Mouse (Mus musculus) testis, adult 2 months (tissue): Measurements from ENCODE around the gene Naaladl2. TPM values are rescaled to one million over a fixed set of nuclear protein-coding genes. Genes with fewer than 3 reads are reported as not detected.

ENCODE experiments used
- H3K27ac ChIP-seq: fragments of 200-500 bp; 2 replicates; pipeline ENCODE4 v1.5.1; 2012; ENCODE audit warnings: low read depth, low read length; ENCODE audit not compliant: control insufficient read depth, insufficient read depth
- H3K27me3 ChIP-seq: fragments of 200-500 bp; 2 replicates; pipeline ENCODE4 v1.6.1; 2012; ENCODE audit warnings: mild to moderate bottlenecking, low read length, moderate library complexity; ENCODE audit not compliant: control insufficient read depth, insufficient read depth
- H3K36me3 ChIP-seq: fragments of 200-500 bp; 2 replicates; pipeline ENCODE4 v1.6.1; 2012; ENCODE audit warnings: mild to moderate bottlenecking, low read length; ENCODE audit not compliant: control insufficient read depth, insufficient read depth
- H3K4me1 ChIP-seq: fragments of 200-500 bp; 2 replicates; pipeline ENCODE4 v1.6.1; 2012; ENCODE audit warnings: low read length; ENCODE audit not compliant: control insufficient read depth, insufficient read depth
- H3K4me3 ChIP-seq: fragments of 200-500 bp; 2 replicates; pipeline ENCODE4 v1.5.1; 2012; ENCODE audit warnings: low read depth, mild to moderate bottlenecking, low read length, moderate library complexity, mixed read lengths; ENCODE audit not compliant: control insufficient read depth
- CTCF ChIP-seq: fragments of 200-500 bp; IDR thresholded peaks from 2 replicates; pipeline ENCODE4 v1.5.1; 2012; ENCODE audit warnings: low read depth, mild to moderate bottlenecking, inconsistent platforms, low read length, moderate library complexity; ENCODE audit not compliant: control insufficient read depth, insufficient read depth, insufficient replicate concordance
- POLR2A ChIP-seq: fragments of 200-500 bp; IDR thresholded peaks from 2 replicates; pipeline ENCODE4 v1.6.1; 2012; ENCODE audit warnings: low read depth, mild to moderate bottlenecking, inconsistent platforms, low read length, moderate library complexity; ENCODE audit not compliant: control insufficient read depth
- polyA plus RNA-seq: library from polyadenylated mRNA; depleted of rRNA; stranded (reverse); fragments of >200 nt; gene quantifications from 2 replicates; pipeline ENCODE4 v1.2.3, GENCODE M21; 2012

Naaladl2 gene
- polyA plus RNA-seq, 1 experiment: 1.8 TPM

- Histone ChIP-seq H3K36me3 (no peaks in the 10 kb centered on the region), H3K4me1 (no peaks in the 10 kb centered on the region), H3K27me3 (no peaks in the 10 kb centered on the region), H3K27ac (no peak overlapping the region), H3K4me3 (no peak overlapping the region)
- no peak for TF ChIP-seq POLR2A
- no peak for TF ChIP-seq CTCF
Measured at GRCm38 (mm10) chr3:24938507-24939182, 205.4 kb downstream of the Naaladl2 start.

- Histone ChIP-seq H3K27me3 (no peaks in the 10 kb centered on the region), H3K36me3 (no peaks in the 10 kb centered on the region), H3K4me1 (no peaks in the 10 kb centered on the region), H3K4me3 (no peak overlapping the region), H3K27ac (no peak overlapping the region)
- TF ChIP-seq POLR2A: no peak
- no peak for TF ChIP-seq CTCF
Measured at GRCm38 (mm10) chr3:24921811-24922210, 222.2 kb downstream of the Naaladl2 start.

- Histone ChIP-seq H3K4me3 (no peak overlapping the region), H3K27ac (no peak overlapping the region), H3K4me1 (no peaks in the 10 kb centered on the region), H3K36me3 (no peaks in the 10 kb centered on the region), H3K27me3 (no peaks in the 10 kb centered on the region)
- TF ChIP-seq POLR2A (no peak), CTCF (no peak)
Measured at GRCm38 (mm10) chr3:24921401-24921800, 222.7 kb downstream of the Naaladl2 start.

- Histone ChIP-seq H3K27me3 (no peaks in the 10 kb centered on the region), H3K27ac (no peak overlapping the region), H3K36me3 (no peaks in the 10 kb centered on the region), H3K4me1 (no peaks in the 10 kb centered on the region), H3K4me3 (no peak overlapping the region)
- TF ChIP-seq POLR2A (no peak), CTCF (no peak)
Measured at GRCm38 (mm10) chr3:24905425-24905960, 238.6 kb downstream of the Naaladl2 start.

- TF ChIP-seq CTCF (no peak), POLR2A (no peak)
- no peak overlapping the region for H3K27ac ChIP-seq
Measured at GRCm38 (mm10) chr3:24888801-24889200, 255.3 kb downstream of the Naaladl2 start.

GRCm38 (mm10) chr3:24872254-24872653 is 271.8 kb downstream of the Naaladl2 start:
- H3K36me3 ChIP-seq: no peaks in the 10 kb centered on the region
- TF ChIP-seq CTCF (no peak), POLR2A (no peak)
- no peaks in the 10 kb centered on the region for H3K27me3 ChIP-seq
- no peak overlapping the region for H3K27ac ChIP-seq
- no peak overlapping the region for H3K4me3 ChIP-seq
- H3K4me1 ChIP-seq: no peaks in the 10 kb centered on the region

More at GRCm38 (mm10) chr3:24888801-24889200, 255.3 kb downstream of the Naaladl2 start:
- no peaks in the 10 kb centered on the region for H3K36me3 ChIP-seq
- H3K4me1 ChIP-seq: no peaks in the 10 kb centered on the region
- no peak overlapping the region for H3K4me3 ChIP-seq
- no peaks in the 10 kb centered on the region for H3K27me3 ChIP-seq

- TF ChIP-seq POLR2A: no peak
- TF ChIP-seq CTCF: no peak
- H3K27me3 ChIP-seq: no peaks in the 10 kb centered on the region
- no peak overlapping the region for H3K4me3 ChIP-seq
- no peaks in the 10 kb centered on the region for H3K4me1 ChIP-seq
- no peak overlapping the region for H3K27ac ChIP-seq
- no peaks in the 10 kb centered on the region for H3K36me3 ChIP-seq
Measured at GRCm38 (mm10) chr3:24852936-24853335, 291.1 kb downstream of the Naaladl2 start.

GRCm38 (mm10) chr3:24796739-24797138 is 347.3 kb downstream of the Naaladl2 start:
- TF ChIP-seq POLR2A (no peak), CTCF (no peak)

More at GRCm38 (mm10) chr3:24796739-24797138, 347.3 kb downstream of the Naaladl2 start:
- Histone ChIP-seq H3K27me3 (no peaks in the 10 kb centered on the region), H3K36me3 (no peaks in the 10 kb centered on the region), H3K27ac (no peak overlapping the region), H3K4me3 (no peak overlapping the region), H3K4me1 (no peaks in the 10 kb centered on the region)
